Mouse (Mus musculus) stomach, postnatal 0 days (tissue): ENCODE measurements around the gene Ankdd1b. TPM values are rescaled to one million over a fixed set of nuclear protein-coding genes. Genes with fewer than 3 reads are reported as not detected.

Experiments
- ATAC-seq: fragments of 200-750 bp; cut with Nextera tagmentation; 2 replicates; pipeline ENCODE4 v1.8.0; 2017; ENCODE audit not compliant: low FRiP score, low TSS enrichment
- DNase-seq: peaks from one replicate; pipeline ENCODE4 v3.0.0-alpha.2; 2016; ENCODE audit warnings: low spot score
- H3K27ac ChIP-seq: fragments of 300-500 bp; sonication (generic); replicated peaks from 2 replicates; pipeline ENCODE4 v1.5.1; 2014; ENCODE audit warnings: mild to moderate bottlenecking, control low read depth
- H3K27me3 ChIP-seq: fragments of 300-500 bp; sonication (generic); 2 replicates; pipeline ENCODE4 v1.6.1; 2014; ENCODE audit warnings: low read length; ENCODE audit not compliant: control insufficient read depth, insufficient read depth
- H3K36me3 ChIP-seq: fragments of 300-500 bp; sonication (generic); 2 replicates; pipeline ENCODE4 v1.6.1; 2014; ENCODE audit warnings: low read length, mixed read lengths; ENCODE audit not compliant: control insufficient read depth, insufficient read depth
- H3K4me1 ChIP-seq: fragments of 300-500 bp; sonication (generic); replicated peaks from 2 replicates; pipeline ENCODE4 v1.6.1; 2014; ENCODE audit warnings: antibody characterized with exemption; ENCODE audit not compliant: control insufficient read depth, insufficient read depth
- H3K4me2 ChIP-seq: fragments of 300-500 bp; sonication (generic); replicated peaks from 2 replicates; pipeline ENCODE4 v1.6.1; 2014; ENCODE audit warnings: low read depth, mild to moderate bottlenecking, control low read depth, moderate library complexity
- H3K4me3 ChIP-seq: fragments of 300-500 bp; sonication (generic); 2 replicates; pipeline ENCODE4 v1.5.1; 2014; ENCODE audit warnings: low read depth, low read length, control low read depth
- H3K9ac ChIP-seq: fragments of 300-500 bp; sonication (generic); 2 replicates; pipeline ENCODE4 v1.6.1; 2014; ENCODE audit warnings: mild to moderate bottlenecking, low read length, control low read depth, mixed read lengths
- H3K9me3 ChIP-seq: fragments of 300-500 bp; sonication (generic); 2 replicates; pipeline ENCODE4 v1.6.1; 2016; ENCODE audit warnings: low read length; ENCODE audit not compliant: control insufficient read depth
- CTCF ChIP-seq: IDR thresholded peaks from 2 replicates; pipeline ENCODE4 v1.5.1; 2016; ENCODE audit warnings: antibody characterized with exemption, low read depth, mild to moderate bottlenecking, moderate library complexity
- EP300 ChIP-seq: optimal IDR thresholded peaks from 2 replicates; pipeline ENCODE3; 2016; ENCODE audit warnings: antibody characterized with exemption
- WGBS: fragments of 180-500 bp; shearing (Covaris S2); extraction: QIAGEN DNeasy Blood & Tissue Kit; methylation state at CpG from one replicate; pipeline ENCODE4 v1.1.7; 2014; 5-methylcytosine and 5-hydroxymethylcytosine counted together
- polyA plus RNA-seq: library from polyadenylated mRNA; unstranded; fragments of >200 nt; fragmentation: Nextera tagmentation; extraction: Ambion mirVana; gene quantifications from 2 replicates; pipeline ENCODE4 v1.2.1, GENCODE M21; 2015

Ankdd1b gene
- polyA plus RNA-seq, 1 experiment from 2014 or later, result 6.8 TPM

GRCm38 (mm10) chr13:96454288-96454687 is 16.7 kb downstream of the Ankdd1b start:
- Histone ChIP-seq H3K9ac (no peak overlapping the region), H3K4me1 (no peaks in the 10 kb centered on the region), H3K36me3 (no peaks in the 10 kb centered on the region), H3K4me3 (no peak overlapping the region), H3K4me2 (no peak overlapping the region), H3K9me3 (no peaks in the 10 kb centered on the region), H3K27ac (peak overlapping the region; percentile 76), H3K27me3 (no peaks in the 10 kb centered on the region)
- 63% methylated on average over 3 of the region's 3 CpGs for WGBS
- peak; percentile 82 for DNase-seq
- TF ChIP-seq CTCF, result peak; percentile 30; the same call in 1 of the 2 replicates
- TF ChIP-seq EP300, result no peak
- ATAC-seq, result peak; percentile 96

GRCm38 (mm10) chr13:96452621-96453020 is 18.4 kb downstream of the Ankdd1b start:
- no peaks in the 10 kb centered on the region for H3K9me3 ChIP-seq
- ATAC-seq (no peak), DNase-seq (no peak)
- no peaks in the 10 kb centered on the region for H3K4me1 ChIP-seq
- TF ChIP-seq EP300, result no peak
- no peak overlapping the region for H3K4me2 ChIP-seq
- H3K27me3 ChIP-seq, result no peaks in the 10 kb centered on the region
- 0 out of 2 replicates have a peak overlapping the region, but pooled peaks have one; percentile 58 for H3K27ac ChIP-seq
- 86% methylated on average over 3 of the region's 3 CpGs for WGBS
- H3K4me3 ChIP-seq, result no peak overlapping the region
- H3K9ac ChIP-seq, result no peak overlapping the region
- H3K36me3 ChIP-seq, result no peaks in the 10 kb centered on the region

- 66% methylated on average over 11 of the region's 11 CpGs for WGBS
- peak; percentile 56 for ATAC-seq
- no peaks in the 10 kb centered on the region for H3K4me1 ChIP-seq
- no peaks in the 10 kb centered on the region for H3K36me3 ChIP-seq
- DNase-seq, result peak; percentile 66
- H3K27ac ChIP-seq, result 0 out of 2 replicates have a peak overlapping the region, but pooled peaks have one; percentile 58
- H3K9ac ChIP-seq, result no peak overlapping the region
- no peaks in the 10 kb centered on the region for H3K9me3 ChIP-seq
- H3K4me3 ChIP-seq, result no peak overlapping the region
- H3K4me2 ChIP-seq, result no peak overlapping the region
- TF ChIP-seq EP300 (no peak), CTCF (no peak)
- no peaks in the 10 kb centered on the region for H3K27me3 ChIP-seq
These were observed 19.4 kb downstream of the Ankdd1b start for GRCm38 (mm10) chr13:96451386-96452140.

- H3K9ac ChIP-seq, result no peak overlapping the region
- ATAC-seq, result no peak
- peak overlapping the region; percentile 65; the same call in 1 of the 2 replicates for H3K27ac ChIP-seq
- no peak overlapping the region for H3K4me2 ChIP-seq
- 64% methylated on average over 7 of the region's 7 CpGs for WGBS
- no peak overlapping the region for H3K4me3 ChIP-seq
- no peak for TF ChIP-seq EP300
- no peak for TF ChIP-seq CTCF
- no peaks in the 10 kb centered on the region for H3K9me3 ChIP-seq
- DNase-seq, result no peak
- no peaks in the 10 kb centered on the region for H3K36me3 ChIP-seq
- H3K4me1 ChIP-seq, result no peaks in the 10 kb centered on the region
- H3K27me3 ChIP-seq, result no peaks in the 10 kb centered on the region
These were observed 20.1 kb downstream of the Ankdd1b start for GRCm38 (mm10) chr13:96450869-96451268.

- TF ChIP-seq EP300, result no peak
- TF ChIP-seq CTCF, result no peak
- no peak overlapping the region for H3K4me2 ChIP-seq
- no peaks in the 10 kb centered on the region for H3K36me3 ChIP-seq
- no peaks in the 10 kb centered on the region for H3K27me3 ChIP-seq
- DNase-seq, result no peak
- ATAC-seq, result no peak; the same call in 1 of the 2 replicates
- H3K9me3 ChIP-seq, result no peaks in the 10 kb centered on the region
- no peak overlapping the region for H3K9ac ChIP-seq
- peak overlapping the region; percentile 65 for H3K27ac ChIP-seq
- H3K4me3 ChIP-seq, result no peak overlapping the region
- WGBS, result 49% methylated on average over 11 of the region's 11 CpGs
- no peaks in the 10 kb centered on the region for H3K4me1 ChIP-seq
These were observed 20.7 kb downstream of the Ankdd1b start for GRCm38 (mm10) chr13:96450205-96450856.

GRCm38 (mm10) chr13:96440436-96440835 is 30.6 kb downstream of the Ankdd1b start:
- no peaks in the 10 kb centered on the region for H3K36me3 ChIP-seq
- TF ChIP-seq CTCF, result no peak
- no peak for TF ChIP-seq EP300
- H3K4me1 ChIP-seq, result no peaks in the 10 kb centered on the region; the same call in 1 of the 2 replicates
- no peak overlapping the region for H3K9ac ChIP-seq
- no peak overlapping the region for H3K4me2 ChIP-seq
- H3K27ac ChIP-seq, result no peak overlapping the region
- H3K4me3 ChIP-seq, result no peak overlapping the region
- 93% methylated on average over 4 of the region's 4 CpGs for WGBS
- H3K9me3 ChIP-seq, result no peaks in the 10 kb centered on the region
- no peaks in the 10 kb centered on the region for H3K27me3 ChIP-seq
- DNase-seq, result no peak
- no peak for ATAC-seq
